Mouse (Mus musculus): ENCODE data around the gene Plpp4. TPM values are rescaled to one million over a fixed set of nuclear protein-coding genes. Genes with fewer than 3 reads are reported as not detected.
A peak's percentile ranks its signal among the peaks of the same experiment; 100 is the strongest.

Plpp4 gene
- polyA plus RNA-seq, 1 experiment = 13.2 TPM

GRCm38 (mm10) chr7:129303356-129303755, 46.5 kb downstream of the Plpp4 start:
- DNase-seq (ENCODE audit: low read depth) = no peak
- TF ChIP-seq CTCF (IDR thresholded peaks at IDR 0.05; ENCODE audit: borderline replicate concordance, extremely low read depth, insufficient read depth, insufficient read length) = no peak
- no peak for TF ChIP-seq POLR2A (IDR thresholded peaks at IDR 0.05; ENCODE audit: borderline replicate concordance, extremely low read depth, insufficient read depth, insufficient read length, poor library complexity, severe bottlenecking)

- TF ChIP-seq POLR2A (IDR thresholded peaks at IDR 0.05; ENCODE audit: borderline replicate concordance, extremely low read depth, insufficient read depth, insufficient read length, poor library complexity, severe bottlenecking) = no peak
- peak; percentile 60; the same call in 1 of the 2 replicates for TF ChIP-seq CTCF (IDR thresholded peaks at IDR 0.05; ENCODE audit: borderline replicate concordance, extremely low read depth, insufficient read depth, insufficient read length)
- peak; percentile 52 for DNase-seq (ENCODE audit: low read depth)
These were observed 50.4 kb downstream of the Plpp4 start for GRCm38 (mm10) chr7:129307042-129307825.

GRCm38 (mm10) chr7:129308661-129309060, 51.8 kb downstream of the Plpp4 start:
- no peak for TF ChIP-seq CTCF (IDR thresholded peaks at IDR 0.05; ENCODE audit: borderline replicate concordance, extremely low read depth, insufficient read depth, insufficient read length)
- TF ChIP-seq POLR2A (IDR thresholded peaks at IDR 0.05; ENCODE audit: borderline replicate concordance, extremely low read depth, insufficient read depth, insufficient read length, poor library complexity, severe bottlenecking) = no peak
- peak; percentile 50 for DNase-seq (ENCODE audit: low read depth)

- no peak for DNase-seq (ENCODE audit: low read depth)
- TF ChIP-seq POLR2A (IDR thresholded peaks at IDR 0.05; ENCODE audit: borderline replicate concordance, extremely low read depth, insufficient read depth, insufficient read length, poor library complexity, severe bottlenecking) (no peak), CTCF (IDR thresholded peaks at IDR 0.05; ENCODE audit: borderline replicate concordance, extremely low read depth, insufficient read depth, insufficient read length) (no peak)
These were observed 55.7 kb downstream of the Plpp4 start for GRCm38 (mm10) chr7:129312521-129312920.

- no peak for TF ChIP-seq CTCF (IDR thresholded peaks at IDR 0.05; ENCODE audit: borderline replicate concordance, extremely low read depth, insufficient read depth, insufficient read length)
These were observed 57.1 kb downstream of the Plpp4 start for GRCm38 (mm10) chr7:129313969-129314368.

GRCm38 (mm10) chr7:129340096-129340495, 83.3 kb downstream of the Plpp4 start:
- no peak for DNase-seq (ENCODE audit: low read depth)
- TF ChIP-seq CTCF (IDR thresholded peaks at IDR 0.05; ENCODE audit: borderline replicate concordance, extremely low read depth, insufficient read depth, insufficient read length) (no peak), POLR2A (IDR thresholded peaks at IDR 0.05; ENCODE audit: borderline replicate concordance, extremely low read depth, insufficient read depth, insufficient read length, poor library complexity, severe bottlenecking) (no peak)

More at GRCm38 (mm10) chr7:129313969-129314368, 57.1 kb downstream of the Plpp4 start:
- DNase-seq (ENCODE audit: low read depth) = peak; percentile 44

- DNase-seq (ENCODE audit: low read depth) = peak; percentile 8
- TF ChIP-seq POLR2A (IDR thresholded peaks at IDR 0.05; ENCODE audit: borderline replicate concordance, extremely low read depth, insufficient read depth, insufficient read length, poor library complexity, severe bottlenecking) (no peak), CTCF (IDR thresholded peaks at IDR 0.05; ENCODE audit: borderline replicate concordance, extremely low read depth, insufficient read depth, insufficient read length) (no peak)
These were observed 98.7 kb downstream of the Plpp4 start for GRCm38 (mm10) chr7:129355561-129355960.

- no peak for TF ChIP-seq CTCF (IDR thresholded peaks at IDR 0.05; ENCODE audit: borderline replicate concordance, extremely low read depth, insufficient read depth, insufficient read length)
- TF ChIP-seq POLR2A (IDR thresholded peaks at IDR 0.05; ENCODE audit: borderline replicate concordance, extremely low read depth, insufficient read depth, insufficient read length, poor library complexity, severe bottlenecking) = no peak
- no peak for DNase-seq (ENCODE audit: low read depth)
These were observed 118.5 kb downstream of the Plpp4 start for GRCm38 (mm10) chr7:129375306-129375705.

- no peak for DNase-seq (ENCODE audit: low read depth)
- TF ChIP-seq CTCF (IDR thresholded peaks at IDR 0.05; ENCODE audit: borderline replicate concordance, extremely low read depth, insufficient read depth, insufficient read length) (peak; percentile 3; the same call in 1 of the 2 replicates), POLR2A (IDR thresholded peaks at IDR 0.05; ENCODE audit: borderline replicate concordance, extremely low read depth, insufficient read depth, insufficient read length, poor library complexity, severe bottlenecking) (no peak)
These were observed 128.3 kb downstream of the Plpp4 start for GRCm38 (mm10) chr7:129385149-129385548.

GRCm38 (mm10) chr7:129392835-129393489, 136.1 kb downstream of the Plpp4 start:
- DNase-seq (ENCODE audit: low read depth) = peak; percentile 88
- no peak for TF ChIP-seq CTCF (IDR thresholded peaks at IDR 0.05; ENCODE audit: borderline replicate concordance, extremely low read depth, insufficient read depth, insufficient read length)
- TF ChIP-seq POLR2A (IDR thresholded peaks at IDR 0.05; ENCODE audit: borderline replicate concordance, extremely low read depth, insufficient read depth, insufficient read length, poor library complexity, severe bottlenecking) = no peak

- TF ChIP-seq POLR2A (IDR thresholded peaks at IDR 0.05; ENCODE audit: borderline replicate concordance, extremely low read depth, insufficient read depth, insufficient read length, poor library complexity, severe bottlenecking) (no peak), CTCF (IDR thresholded peaks at IDR 0.05; ENCODE audit: borderline replicate concordance, extremely low read depth, insufficient read depth, insufficient read length) (no peak)
- DNase-seq (ENCODE audit: low read depth) = no peak
These were observed 139.7 kb downstream of the Plpp4 start for GRCm38 (mm10) chr7:129396561-129396960.

Measured in brain, embryonic 14.5 days (tissue).